In genomic region chr17:15830171-15830765, GRCm38 (mm10) we compare ENCODE assay signal across 8 mouse cellular contexts. TPM values are rescaled to one million over a fixed set of nuclear protein-coding genes. Genes with fewer than 3 reads are reported as not detected.
DNase-seq lines count a peak whose midpoint lies in the region; ATAC-seq lines count a peak whose summit lies in the region.

No protein-coding gene starts in this region.

- no peak for ATAC-seq in lung, embryonic 15.5 days (ENCODE audit: borderline replicate concordance, extremely low read depth, low FRiP score, low TSS enrichment)
- no peak for ATAC-seq in forebrain, embryonic 12.5 days (ENCODE audit: low FRiP score)
- no peak for ATAC-seq in intestine, embryonic 14.5 days (replicated peaks; ENCODE audit: low FRiP score, low TSS enrichment, low read depth)

- peaks cover 4% of the 10 kb centered on the region; the same call in 1 of the 2 replicates for H3K27me3 ChIP-seq in lung, embryonic 15.5 days
- no peaks in the 10 kb centered on the region for H3K27me3 ChIP-seq in forebrain, embryonic 12.5 days
- 0 out of 2 replicates have a peak, but pooled peaks cover 4% of the 10 kb centered on the region for H3K27me3 ChIP-seq in intestine, embryonic 14.5 days (replicated peaks; ENCODE audit: control insufficient read depth, insufficient read depth, low read length)

- H3K4me2 ChIP-seq in lung, embryonic 15.5 days = peak overlapping the region; percentile 95
- peak overlapping the region; percentile 77 for H3K4me2 ChIP-seq in forebrain, embryonic 12.5 days
- H3K4me2 ChIP-seq in intestine, embryonic 14.5 days (ENCODE audit: low read length) = peak overlapping the region; percentile 77

- no peaks in the 10 kb centered on the region for H3K36me3 ChIP-seq in lung, embryonic 15.5 days
- H3K36me3 ChIP-seq in forebrain, embryonic 12.5 days (replicated peaks) = no peaks in the 10 kb centered on the region
- no peaks in the 10 kb centered on the region for H3K36me3 ChIP-seq in intestine, embryonic 14.5 days (ENCODE audit: control insufficient read depth, insufficient read depth, low read length)

- peak overlapping the region; percentile 48; the same call in 1 of the 2 replicates for H3K27ac ChIP-seq in lung, embryonic 15.5 days
- peak overlapping the region; percentile 91 for H3K27ac ChIP-seq in forebrain, embryonic 12.5 days
- H3K27ac ChIP-seq in intestine, embryonic 14.5 days (ENCODE audit: low read depth) = peak overlapping the region; percentile 97

- DNase-seq in lung, postnatal 25 days (ENCODE audit: low spot score) = no peak
- DNase-seq in intestine, embryonic 14.5 days (ENCODE audit: low spot score) = peak; percentile 73
- DNase-seq in mesoderm, embryonic 11.5 days (ENCODE audit: low read depth, low spot score) = peak; percentile 78
- no peak for DNase-seq in B cell, adult 2 months
- no peak for DNase-seq in layer of hippocampus, postnatal 14 days (ENCODE audit: low spot score in 2 of 2)
- DNase-seq in adrenal gland, adult 2 months = no peak

- WGBS in lung, embryonic 15.5 days = 1% methylated on average over 34 of the region's 34 CpGs
- under 1% methylated on average over 34 of the region's 34 CpGs for WGBS in forebrain, embryonic 12.5 days
- under 1% methylated on average over 27 of the region's 34 CpGs for WGBS in intestine, embryonic 14.5 days

- H3K9ac ChIP-seq in lung, embryonic 15.5 days = peak overlapping the region; percentile 45
- peak overlapping the region; percentile 83 for H3K9ac ChIP-seq in forebrain, embryonic 12.5 days
- peak overlapping the region; percentile 78 for H3K9ac ChIP-seq in intestine, embryonic 14.5 days (ENCODE audit: low read length)

- H3K4me1 ChIP-seq in lung, embryonic 15.5 days = peaks cover 23% of the 10 kb centered on the region
- peaks cover 37% of the 10 kb centered on the region for H3K4me1 ChIP-seq in forebrain, embryonic 12.5 days
- peaks cover 3% of the 10 kb centered on the region; the same call in 1 of the 2 replicates for H3K4me1 ChIP-seq in intestine, embryonic 14.5 days (replicated peaks; ENCODE audit: control insufficient read depth, insufficient read depth, low read length)

- no peaks in the 10 kb centered on the region for H3K9me3 ChIP-seq in lung, embryonic 15.5 days
- H3K9me3 ChIP-seq in forebrain, embryonic 12.5 days = no peaks in the 10 kb centered on the region
- no peaks in the 10 kb centered on the region for H3K9me3 ChIP-seq in intestine, embryonic 14.5 days (ENCODE audit: control insufficient read depth, low read length)

- H3K4me3 ChIP-seq in lung, embryonic 15.5 days = peak overlapping the region; percentile 53
- H3K4me3 ChIP-seq in forebrain, embryonic 12.5 days (replicated peaks) = peak overlapping the region; percentile 62
- H3K4me3 ChIP-seq in intestine, embryonic 14.5 days (ENCODE audit: low read depth, low read length) = peak overlapping the region; percentile 94

RNA-seq across cellular contexts. Expression of gene Rgmb, which starts 0.6 kb away (rescaled TPM):
- polyA plus RNA-seq in lung, embryonic 15.5 days (2015; fragmentation: Nextera tagmentation; extraction: Ambion mirVana) = 13.5 and 14.6 TPM in 2 replicates
- 65.1 and 70.8 TPM in 2 replicates for polyA plus RNA-seq in forebrain, embryonic 12.5 days (2016; fragmentation: Nextera tagmentation; extraction: Ambion mirVana)
- polyA plus RNA-seq in intestine, embryonic 14.5 days (2014; fragmentation: Nextera tagmentation; extraction: Ambion mirVana) = 54.0 and 56.3 TPM in 2 replicates
- 100 to 1,000 TPM; 101 to 102 TPM for total RNA-seq in layer of hippocampus, postnatal 14 days (2021)
- 10 to 100 TPM; 12.3 to 16.4 TPM for total RNA-seq in adrenal gland, adult 2 months (2021)
- polyA plus RNA-seq in adrenal gland, adult 2 months (2012; rRNA removed) = 60.9 and 81.7 TPM in 2 replicates

Comparison
In these comparisons a context has a peak if more than half of its experiments do, and no peak if none do; other contexts are left out.
1. DNase-seq: peak in intestine, embryonic 14.5 days (single experiment) and mesoderm, embryonic 11.5 days (single experiment); none in lung, postnatal 25 days (single experiment), B cell, adult 2 months (0 of 2), layer of hippocampus, postnatal 14 days (0 of 2) and adrenal gland, adult 2 months (single experiment).
2. Peak in every context shown above with its lines, with median percentiles within 50 percentile points of each other: H3K27ac ChIP-seq, H3K4me2 ChIP-seq, H3K4me3 ChIP-seq and H3K9ac ChIP-seq.